Mouse (Mus musculus): ENCODE data around the gene Ptprd. TPM values are rescaled to one million over a fixed set of nuclear protein-coding genes. Genes with fewer than 3 reads are reported as not detected.

Ptprd gene
- polyA plus RNA-seq, 1 experiment: 7.4 TPM

- WGBS: 87% methylated on average over 1 of the region's 1 CpGs
- TF ChIP-seq CTCF (IDR thresholded peaks at IDR 0.05; ENCODE audit: control insufficient read depth, insufficient read depth, low read length) (no peak), POLR2A (IDR thresholded peaks at IDR 0.05; ENCODE audit: borderline replicate concordance, control insufficient read depth, low read depth, low read length) (no peak)
Measured at GRCm38 (mm10) chr4:77248918-77249317, 962.8 kb downstream of the Ptprd start.

GRCm38 (mm10) chr4:77241852-77242455, 969.8 kb downstream of the Ptprd start:
- Histone ChIP-seq H3K4me1 (ENCODE audit: control insufficient read depth, insufficient read depth, low read length) (no peaks in the 10 kb centered on the region), H3K27ac (ENCODE audit: control insufficient read depth, insufficient read depth, low read depth, low read length, poor library complexity) (no peak overlapping the region), H3K4me3 (replicated peaks; ENCODE audit: control insufficient read depth, low read depth, low read length) (no peak overlapping the region)
- 72% methylated on average over 6 of the region's 6 CpGs for WGBS
- TF ChIP-seq POLR2A (IDR thresholded peaks at IDR 0.05; ENCODE audit: borderline replicate concordance, control insufficient read depth, low read depth, low read length) (no peak), CTCF (IDR thresholded peaks at IDR 0.05; ENCODE audit: control insufficient read depth, insufficient read depth, low read length) (no peak)

More at GRCm38 (mm10) chr4:77248918-77249317, 962.8 kb downstream of the Ptprd start:
- Histone ChIP-seq H3K27ac (ENCODE audit: control insufficient read depth, insufficient read depth, low read depth, low read length, poor library complexity) (no peak overlapping the region), H3K4me3 (replicated peaks; ENCODE audit: control insufficient read depth, low read depth, low read length) (no peak overlapping the region), H3K4me1 (ENCODE audit: control insufficient read depth, insufficient read depth, low read length) (no peaks in the 10 kb centered on the region)

DNA sequence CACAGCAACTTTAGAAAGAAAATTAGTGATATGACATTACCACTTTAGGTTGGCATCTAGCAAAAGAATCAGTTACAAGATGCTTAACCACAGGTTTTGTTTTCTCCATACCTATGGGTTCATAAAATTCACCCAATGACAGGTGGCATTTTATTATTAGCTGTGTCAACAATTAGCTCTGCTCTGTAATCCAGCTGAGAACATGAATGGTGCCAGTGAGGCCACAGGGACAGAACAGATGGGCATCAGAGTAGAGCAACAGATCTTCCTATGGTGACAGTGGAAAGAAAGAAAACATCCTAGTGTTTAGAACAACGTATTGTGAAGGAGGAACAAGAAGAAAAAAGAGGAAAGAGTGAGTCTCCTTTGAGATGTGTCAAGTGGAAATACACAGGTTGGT, 973.6 kb downstream of the Ptprd start:
- Histone ChIP-seq H3K4me1 (ENCODE audit: control insufficient read depth, insufficient read depth, low read length) (no peaks in the 10 kb centered on the region), H3K4me3 (replicated peaks; ENCODE audit: control insufficient read depth, low read depth, low read length) (no peak overlapping the region), H3K27ac (ENCODE audit: control insufficient read depth, insufficient read depth, low read depth, low read length, poor library complexity) (no peak overlapping the region)
- 49% methylated on average over 1 of the region's 1 CpGs for WGBS
- no peak for TF ChIP-seq CTCF (IDR thresholded peaks at IDR 0.05; ENCODE audit: control insufficient read depth, insufficient read depth, low read length)
- TF ChIP-seq POLR2A (IDR thresholded peaks at IDR 0.05; ENCODE audit: borderline replicate concordance, control insufficient read depth, low read depth, low read length): no peak

DNA sequence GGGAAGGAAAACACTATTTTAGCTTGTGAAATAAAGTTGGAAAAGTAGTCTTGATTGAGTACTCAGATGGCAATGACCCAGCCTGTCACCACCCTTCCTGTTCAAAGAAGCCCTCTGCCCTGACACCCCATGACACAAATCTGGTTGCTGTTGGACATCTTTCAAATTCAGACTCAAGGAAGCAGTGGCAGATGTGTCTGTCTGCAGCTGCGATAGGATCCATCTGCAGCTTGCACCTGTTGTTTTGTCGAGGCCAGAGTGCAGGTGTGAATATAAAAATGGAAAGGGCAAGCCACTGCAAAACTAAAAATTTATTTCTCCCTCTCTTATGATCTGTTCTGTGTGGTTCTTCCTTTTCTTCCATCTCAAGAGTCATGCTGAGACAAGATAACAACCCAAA, 978.5 kb downstream of the Ptprd start:
- Histone ChIP-seq H3K4me3 (replicated peaks; ENCODE audit: control insufficient read depth, low read depth, low read length) (no peak overlapping the region), H3K4me1 (ENCODE audit: control insufficient read depth, insufficient read depth, low read length) (no peaks in the 10 kb centered on the region), H3K27ac (ENCODE audit: control insufficient read depth, insufficient read depth, low read depth, low read length, poor library complexity) (no peak overlapping the region)
- WGBS: 68% methylated on average over 2 of the region's 2 CpGs
- TF ChIP-seq CTCF (IDR thresholded peaks at IDR 0.05; ENCODE audit: control insufficient read depth, insufficient read depth, low read length) (no peak), POLR2A (IDR thresholded peaks at IDR 0.05; ENCODE audit: borderline replicate concordance, control insufficient read depth, low read depth, low read length) (no peak)

DNA sequence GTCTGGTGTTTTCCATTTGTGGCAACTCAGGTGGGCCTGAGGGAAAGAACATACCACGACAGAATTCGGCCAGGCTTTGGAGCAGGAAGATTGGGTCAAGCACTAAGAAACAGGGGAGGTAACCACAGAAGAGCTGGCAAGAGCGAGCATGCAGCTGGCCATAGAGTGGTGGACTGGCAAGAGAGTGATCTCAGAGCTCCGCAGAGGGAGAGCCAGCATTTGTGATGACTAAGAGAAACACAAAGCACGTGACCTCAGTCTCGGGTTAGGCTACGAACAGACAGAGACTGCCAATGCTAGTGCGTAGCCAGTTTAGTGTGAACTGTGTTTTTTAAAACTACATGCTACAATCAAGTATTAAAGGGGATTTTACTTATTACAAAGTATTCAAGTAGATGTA, 1042.9 kb downstream of the Ptprd start:
- Histone ChIP-seq H3K27ac (ENCODE audit: control insufficient read depth, insufficient read depth, low read depth, low read length, poor library complexity) (no peak overlapping the region), H3K4me3 (replicated peaks; ENCODE audit: control insufficient read depth, low read depth, low read length) (no peak overlapping the region), H3K4me1 (ENCODE audit: control insufficient read depth, insufficient read depth, low read length) (no peaks in the 10 kb centered on the region)
- WGBS: 75% methylated on average over 8 of the region's 8 CpGs
- TF ChIP-seq CTCF (IDR thresholded peaks at IDR 0.05; ENCODE audit: control insufficient read depth, insufficient read depth, low read length) (no peak), POLR2A (IDR thresholded peaks at IDR 0.05; ENCODE audit: borderline replicate concordance, control insufficient read depth, low read depth, low read length) (no peak)

- 78% methylated on average over 3 of the region's 3 CpGs for WGBS
- Histone ChIP-seq H3K27ac (ENCODE audit: control insufficient read depth, insufficient read depth, low read depth, low read length, poor library complexity) (no peak overlapping the region), H3K4me1 (ENCODE audit: control insufficient read depth, insufficient read depth, low read length) (no peaks in the 10 kb centered on the region), H3K4me3 (replicated peaks; ENCODE audit: control insufficient read depth, low read depth, low read length) (no peak overlapping the region)
- no peak for TF ChIP-seq CTCF (IDR thresholded peaks at IDR 0.05; ENCODE audit: control insufficient read depth, insufficient read depth, low read length)
- no peak for TF ChIP-seq POLR2A (IDR thresholded peaks at IDR 0.05; ENCODE audit: borderline replicate concordance, control insufficient read depth, low read depth, low read length)
Measured at GRCm38 (mm10) chr4:77157601-77158000, 1054.2 kb downstream of the Ptprd start.

GRCm38 (mm10) chr4:77155561-77155960, 1056.2 kb downstream of the Ptprd start:
- whole genome bisulfite sequencing: 74% methylated on average over 2 of the region's 2 CpGs
- no peak overlapping the region for H3K4me3 ChIP-seq (replicated peaks; ENCODE audit: control insufficient read depth, low read depth, low read length)
- no peak overlapping the region for H3K27ac ChIP-seq (ENCODE audit: control insufficient read depth, insufficient read depth, low read depth, low read length, poor library complexity)
- H3K4me1 ChIP-seq (ENCODE audit: control insufficient read depth, insufficient read depth, low read length): no peaks in the 10 kb centered on the region
- no peak for TF ChIP-seq POLR2A (IDR thresholded peaks at IDR 0.05; ENCODE audit: borderline replicate concordance, control insufficient read depth, low read depth, low read length)
- TF ChIP-seq CTCF (IDR thresholded peaks at IDR 0.05; ENCODE audit: control insufficient read depth, insufficient read depth, low read length): no peak

GRCm38 (mm10) chr4:77155037-77155436, 1056.7 kb downstream of the Ptprd start:
- TF ChIP-seq POLR2A (IDR thresholded peaks at IDR 0.05; ENCODE audit: borderline replicate concordance, control insufficient read depth, low read depth, low read length) (no peak), CTCF (IDR thresholded peaks at IDR 0.05; ENCODE audit: control insufficient read depth, insufficient read depth, low read length) (no peak)
- 80% methylated on average over 1 of the region's 1 CpGs for WGBS
- Histone ChIP-seq H3K27ac (ENCODE audit: control insufficient read depth, insufficient read depth, low read depth, low read length, poor library complexity) (no peak overlapping the region), H3K4me3 (replicated peaks; ENCODE audit: control insufficient read depth, low read depth, low read length) (no peak overlapping the region), H3K4me1 (ENCODE audit: control insufficient read depth, insufficient read depth, low read length) (no peaks in the 10 kb centered on the region)

DNA sequence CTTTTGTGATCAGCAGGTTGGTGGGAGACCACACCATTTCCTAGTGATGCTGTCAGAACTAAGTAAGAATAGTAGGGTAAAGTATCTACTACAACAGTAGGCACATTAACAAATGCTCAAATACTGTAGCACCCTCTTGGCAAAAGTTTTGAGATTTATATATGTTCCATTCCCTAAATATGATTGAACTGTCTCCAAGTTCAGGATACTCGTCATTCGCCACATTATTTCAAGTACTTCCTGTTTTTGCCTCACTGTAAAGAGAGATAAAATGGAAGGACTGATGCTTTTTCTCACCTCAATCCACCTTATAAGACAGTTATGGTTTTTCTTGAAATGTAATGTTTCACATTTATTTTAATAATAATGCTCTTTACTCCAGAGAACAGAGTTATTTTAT, 1086.9 kb downstream of the Ptprd start:
- Histone ChIP-seq H3K4me3 (replicated peaks; ENCODE audit: control insufficient read depth, low read depth, low read length) (no peak overlapping the region), H3K4me1 (ENCODE audit: control insufficient read depth, insufficient read depth, low read length) (no peaks in the 10 kb centered on the region), H3K27ac (ENCODE audit: control insufficient read depth, insufficient read depth, low read depth, low read length, poor library complexity) (no peak overlapping the region)
- no peak for TF ChIP-seq CTCF (IDR thresholded peaks at IDR 0.05; ENCODE audit: control insufficient read depth, insufficient read depth, low read length)
- TF ChIP-seq POLR2A (IDR thresholded peaks at IDR 0.05; ENCODE audit: borderline replicate concordance, control insufficient read depth, low read depth, low read length): no peak
- WGBS: 9% methylated on average over 2 of the region's 2 CpGs
